Mouse (Mus musculus): ENCODE measurements around the gene Myt1l. TPM values are rescaled to one million over a fixed set of nuclear protein-coding genes. Genes with fewer than 3 reads are reported as not detected.

Myt1l gene
- total RNA-seq, 2 experiments from 2014 or later: 0.05 to 0.41 TPM

DNA sequence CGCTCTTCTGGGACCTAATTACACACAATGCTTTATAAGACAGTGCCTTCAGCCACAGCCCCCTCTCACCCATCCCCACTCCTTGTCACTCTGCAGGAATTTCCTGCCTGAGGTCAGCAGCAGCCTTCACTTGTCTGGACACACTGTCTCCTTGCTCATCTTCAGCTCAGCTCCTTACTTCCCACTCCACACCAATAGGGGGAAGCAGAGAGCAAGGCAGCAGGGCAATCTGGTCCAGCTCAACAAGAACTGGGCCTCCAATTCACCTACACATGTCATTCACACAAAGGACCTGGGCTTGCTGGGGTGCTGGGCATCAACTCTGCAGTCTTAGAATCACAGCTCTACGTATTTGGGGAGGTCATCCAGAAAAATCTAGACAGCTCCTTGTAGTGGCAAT, 33.0 kb downstream of the Myt1l start:
- DNase-seq (ENCODE audit: low spot score in 2 of 2): no peak

DNA sequence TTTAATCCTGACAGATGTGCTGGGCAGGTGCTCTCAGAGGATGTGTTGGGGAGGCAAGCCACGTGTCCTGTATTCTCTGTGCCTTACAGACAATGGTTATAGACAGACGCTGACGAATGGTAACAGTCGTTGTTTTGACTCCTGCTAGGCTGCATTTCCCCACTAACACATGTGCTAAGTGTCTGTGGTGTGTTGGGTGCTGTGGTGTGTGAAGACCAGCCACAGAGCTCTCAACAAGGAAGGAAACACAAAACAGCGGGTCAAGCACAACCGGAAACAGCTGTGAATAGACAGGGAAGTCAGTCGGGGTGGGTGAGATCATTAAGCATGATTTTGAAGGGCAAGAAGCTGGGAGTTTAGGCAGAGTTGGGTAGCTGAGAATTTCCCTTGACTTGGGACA, 41.1 kb downstream of the Myt1l start:
- DNase-seq (ENCODE audit: low spot score in 2 of 2): no peak

DNA sequence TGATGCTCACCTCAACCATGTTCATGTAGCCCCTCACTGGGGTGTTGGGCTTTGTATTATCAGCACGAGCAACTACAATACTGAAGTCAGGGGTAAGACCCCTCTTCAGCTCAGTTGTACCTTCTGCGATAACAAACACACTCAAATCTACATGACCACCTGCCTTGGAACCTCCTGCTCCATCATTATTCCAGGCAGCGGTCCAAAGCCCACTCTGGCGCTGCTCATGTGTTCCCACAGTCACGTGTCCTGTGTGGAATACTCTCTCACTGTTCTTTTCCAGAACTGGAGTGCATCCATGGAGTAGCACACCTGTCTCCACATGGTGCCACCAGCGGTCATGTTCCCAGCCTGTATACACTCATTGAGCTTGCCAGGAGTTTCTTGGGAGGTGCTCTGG, 42.2 kb downstream of the Myt1l start:
- no peak for DNase-seq (ENCODE audit: low spot score in 2 of 2)

DNA sequence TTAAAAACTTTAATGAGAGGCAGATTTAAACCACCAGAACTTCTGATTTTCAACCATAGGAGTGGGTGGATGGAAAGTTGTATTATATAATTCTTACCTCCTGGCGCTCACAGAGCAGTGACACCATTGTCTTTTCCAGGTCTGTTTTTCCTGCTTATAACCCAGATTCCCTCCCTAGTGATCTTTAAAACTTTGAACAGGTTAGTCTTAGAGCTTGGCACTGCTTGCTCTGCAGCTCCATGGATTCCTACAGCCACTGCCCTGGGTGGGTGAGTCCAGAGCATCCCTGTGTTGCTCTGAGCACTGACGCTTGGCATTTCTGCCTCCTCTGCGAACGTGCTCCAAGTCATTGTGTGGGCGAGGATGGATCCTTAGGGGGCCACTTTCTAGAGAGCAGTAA, 43.4 kb downstream of the Myt1l start:
- no peak for DNase-seq (ENCODE audit: low spot score in 2 of 2)

DNA sequence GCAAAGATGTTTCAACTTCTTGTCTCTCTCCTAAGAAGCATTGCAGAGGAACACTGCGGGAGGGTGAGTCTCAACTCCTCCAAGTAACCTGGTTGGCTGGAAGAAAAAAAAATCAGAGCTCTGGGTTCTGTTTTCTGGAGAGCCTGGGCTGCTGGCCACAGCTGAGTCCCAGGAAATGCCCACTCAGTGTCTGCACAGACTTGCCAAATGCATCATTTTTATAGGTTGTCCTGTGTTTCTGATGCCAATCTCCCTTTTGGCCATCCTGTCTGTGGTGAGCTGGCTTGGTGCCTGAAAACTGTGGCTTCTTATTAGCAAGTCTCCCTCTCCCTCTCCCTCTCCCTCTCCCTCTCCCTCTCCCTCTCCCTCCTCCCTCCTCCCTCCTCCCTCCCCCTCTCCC, 65.6 kb downstream of the Myt1l start:
- no peak for DNase-seq (ENCODE audit: low spot score in 2 of 2)

DNA sequence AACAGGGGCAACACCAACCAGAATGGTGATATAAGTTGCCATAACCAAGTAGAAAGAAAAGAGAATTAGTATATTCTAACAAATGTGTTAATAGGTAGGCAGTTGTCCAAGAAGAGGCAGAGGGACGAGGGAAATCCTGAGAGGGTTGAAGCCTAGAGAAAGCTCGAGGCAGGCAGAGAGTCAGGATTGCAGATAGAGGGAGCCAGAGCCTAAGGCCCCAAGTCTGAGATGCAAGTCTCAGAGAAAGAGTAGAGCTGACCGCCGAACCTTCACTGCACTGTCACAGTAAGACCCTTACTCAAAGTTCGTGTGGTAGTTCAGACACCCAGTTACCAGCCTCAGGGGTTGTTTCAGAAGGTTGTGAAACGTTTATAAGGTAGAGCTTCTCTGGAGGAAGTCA, 71.7 kb downstream of the Myt1l start:
- no peak for DNase-seq (ENCODE audit: low spot score in 2 of 2)

DNA sequence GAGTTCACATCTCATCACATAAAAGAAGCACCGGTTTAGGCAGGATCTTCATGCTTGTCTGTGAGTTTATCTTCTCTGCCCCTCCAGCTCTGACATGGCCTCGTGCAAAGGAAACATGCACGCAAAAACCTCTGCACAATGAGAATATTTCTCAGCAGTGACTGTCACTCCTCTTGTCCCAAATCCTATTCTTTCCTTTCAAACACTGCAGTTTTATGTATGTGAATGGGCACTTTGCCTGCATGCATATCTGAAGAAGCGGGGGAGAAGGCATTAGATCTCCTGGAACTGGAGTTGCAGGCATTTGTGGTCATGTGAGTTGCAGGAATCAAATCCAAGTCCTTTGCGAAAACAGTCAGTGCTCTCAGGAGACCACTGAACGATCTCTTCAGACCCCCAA, 73.0 kb downstream of the Myt1l start:
- DNase-seq (ENCODE audit: low spot score in 2 of 2): no peak

DNA sequence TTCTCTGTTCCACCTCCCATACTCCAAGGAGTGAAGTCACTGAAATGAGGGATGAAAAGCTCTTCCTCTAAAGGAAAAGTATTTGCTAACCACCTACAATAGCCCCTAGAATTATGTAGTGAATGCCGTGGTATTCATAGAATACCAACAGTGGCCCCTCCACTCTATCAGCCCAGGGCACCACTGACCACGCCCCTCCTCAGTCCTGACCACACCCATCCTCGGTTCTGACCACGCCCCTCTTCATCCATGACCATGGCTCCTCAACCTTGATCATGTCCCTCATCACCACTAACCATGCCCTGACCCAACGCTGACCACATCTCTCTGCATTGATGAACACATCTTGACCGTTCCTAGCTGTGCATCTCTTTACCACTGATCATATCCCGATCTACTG, 76.5 kb downstream of the Myt1l start:
- DNase-seq (ENCODE audit: low spot score in 2 of 2): no peak

DNA sequence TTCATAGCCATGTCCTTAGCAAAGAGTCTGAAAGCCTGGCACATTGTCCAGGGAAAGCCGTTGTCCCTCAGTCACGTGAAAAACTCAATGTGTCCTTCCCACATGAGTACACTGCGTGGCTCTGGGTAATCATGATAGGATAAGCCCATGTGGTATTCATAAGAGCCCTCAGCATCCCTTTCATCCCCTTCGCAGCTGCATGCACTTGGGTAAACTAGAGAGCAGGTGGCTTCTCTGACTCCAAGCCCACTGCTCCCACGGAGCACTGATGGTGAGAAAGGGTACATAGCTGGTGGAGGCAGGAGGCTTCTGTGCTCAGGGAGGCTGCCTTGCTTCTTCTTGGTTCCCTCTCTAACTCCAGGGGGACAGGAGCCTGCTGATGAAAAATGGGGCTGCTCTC, 76.9 kb downstream of the Myt1l start:
- DNase-seq (ENCODE audit: low spot score in 2 of 2): no peak

DNA sequence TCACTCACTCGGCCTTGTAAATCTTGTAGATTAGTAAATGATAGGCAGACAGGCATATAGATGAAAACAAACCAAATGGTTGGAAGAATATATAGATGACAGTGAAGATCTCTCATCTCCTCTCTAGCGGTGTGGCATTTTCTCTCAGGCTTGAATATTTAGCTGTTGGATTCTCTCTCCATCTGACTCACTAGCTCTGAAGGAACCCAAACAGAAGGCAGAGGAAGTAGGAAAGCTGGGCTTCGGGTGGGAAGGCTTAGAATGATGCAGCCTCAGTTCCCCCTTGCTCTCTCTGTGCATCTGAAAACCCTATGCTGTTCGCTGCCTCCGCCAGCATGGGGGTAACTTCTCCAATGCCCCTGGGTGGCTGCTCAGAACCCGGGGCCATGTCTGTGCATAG, 78.0 kb downstream of the Myt1l start:
- no peak for DNase-seq (ENCODE audit: low spot score in 2 of 2)

DNA sequence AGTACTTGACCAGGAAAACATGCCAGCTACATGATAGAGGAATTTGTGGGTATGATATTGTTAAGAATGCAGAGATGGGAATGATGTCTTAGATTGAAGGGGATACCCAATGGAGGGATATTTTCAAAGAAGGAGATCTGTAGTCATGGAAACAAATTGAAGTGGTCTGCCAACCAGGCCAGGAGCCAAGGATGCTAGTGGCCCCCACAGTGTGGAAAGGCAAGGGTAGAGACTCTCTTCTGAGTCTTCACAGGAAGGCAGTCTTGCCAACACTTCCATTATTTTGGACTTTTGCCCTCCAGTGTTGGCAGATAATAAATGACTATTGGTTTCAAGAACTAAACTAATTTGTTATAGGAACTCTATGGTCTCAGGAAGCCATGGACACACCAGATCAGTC, 89.6 kb downstream of the Myt1l start:
- DNase-seq (ENCODE audit: low spot score in 2 of 2): no peak

DNA sequence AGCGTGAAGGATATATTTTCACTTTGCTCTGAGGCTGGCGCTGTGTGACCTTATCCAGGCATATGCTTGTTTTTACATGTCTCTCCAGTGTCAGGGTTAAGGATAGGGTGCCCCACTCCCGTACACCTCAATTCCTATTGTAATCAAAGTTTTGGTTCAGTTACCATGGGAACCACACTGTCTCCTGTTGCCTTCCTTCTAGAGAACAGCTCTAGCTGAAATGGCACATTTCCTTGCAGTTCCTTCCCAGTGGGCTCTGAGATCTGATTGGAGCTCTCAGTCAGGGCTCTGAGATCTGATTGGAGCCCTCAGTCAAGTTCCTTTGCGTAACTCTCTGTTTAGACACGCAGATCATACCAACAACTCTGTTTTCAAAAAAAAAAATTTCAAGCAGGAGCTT, 93.3 kb downstream of the Myt1l start:
- no peak for DNase-seq (ENCODE audit: low spot score in 2 of 2)

DNA sequence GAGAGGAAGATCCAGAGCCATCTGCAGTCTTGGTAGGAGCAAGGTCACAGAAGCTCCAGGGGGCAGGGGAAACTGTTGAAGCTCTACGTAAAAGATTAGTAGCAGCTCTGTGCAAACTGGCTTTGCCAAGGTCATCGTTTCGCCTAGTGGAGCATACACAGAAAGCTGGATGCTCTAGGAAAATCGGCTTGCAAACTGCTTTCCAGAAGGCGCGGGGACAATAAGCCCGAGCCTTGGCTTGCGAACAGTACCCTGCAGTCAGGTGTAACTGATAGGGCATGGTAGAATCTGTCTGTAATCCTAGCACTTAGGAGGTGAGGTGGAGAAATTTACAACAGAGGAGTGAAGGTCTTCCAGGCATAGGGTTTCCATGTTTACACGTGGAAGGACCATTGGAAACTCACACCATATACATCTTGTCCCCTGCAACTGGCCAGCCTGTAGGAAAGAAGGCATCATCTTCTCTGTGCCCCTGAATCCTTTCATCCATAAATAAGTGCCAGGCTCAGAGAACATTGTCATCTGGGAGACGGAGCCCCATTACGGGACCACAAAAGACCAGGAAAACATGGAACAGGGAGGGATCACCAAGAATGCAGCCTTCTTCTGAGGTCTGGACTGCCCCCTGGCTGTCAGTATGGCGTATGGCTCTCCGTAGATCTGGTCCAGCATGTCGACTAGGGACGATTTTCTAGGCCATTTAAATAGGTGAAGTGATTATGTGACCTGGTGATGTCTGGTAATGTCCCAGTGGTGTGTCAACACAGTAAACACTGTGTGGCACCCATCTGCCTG, 100.0 kb downstream of the Myt1l start:
- no peak for DNase-seq (ENCODE audit: low spot score in 2 of 2)

DNA sequence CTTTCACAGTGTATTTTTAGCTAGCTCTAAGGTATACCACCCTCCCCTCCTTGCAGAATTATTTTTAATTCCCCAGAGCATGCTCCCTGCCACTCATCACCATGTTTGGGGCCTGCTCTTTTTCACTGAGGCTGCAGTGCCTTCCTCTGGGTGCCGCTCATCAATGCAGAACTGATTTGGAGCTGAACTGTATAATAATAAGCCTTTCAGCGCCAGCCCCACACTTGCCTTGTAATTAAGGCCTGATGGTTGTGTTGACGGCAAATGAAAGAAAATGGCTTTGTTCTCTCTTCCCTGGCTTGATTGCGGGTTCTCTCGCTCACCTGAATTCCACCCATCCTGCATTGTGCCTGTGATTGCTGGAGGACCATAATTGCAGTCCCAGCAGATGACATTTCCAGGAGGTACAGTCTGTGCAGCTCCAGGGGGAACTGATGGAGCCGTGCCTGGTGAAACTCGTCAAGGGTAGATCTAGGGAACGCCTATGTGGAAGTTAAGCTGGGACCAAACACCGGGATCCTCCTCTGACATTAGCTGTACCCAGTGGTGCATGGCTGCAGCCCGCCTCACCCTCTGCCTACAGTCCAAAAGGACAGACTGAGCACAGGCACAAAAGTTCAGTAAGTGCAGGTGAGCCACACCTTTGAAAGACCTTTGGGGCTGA, 101.8 kb downstream of the Myt1l start:
- no peak for DNase-seq (ENCODE audit: low spot score in 2 of 2)

DNA sequence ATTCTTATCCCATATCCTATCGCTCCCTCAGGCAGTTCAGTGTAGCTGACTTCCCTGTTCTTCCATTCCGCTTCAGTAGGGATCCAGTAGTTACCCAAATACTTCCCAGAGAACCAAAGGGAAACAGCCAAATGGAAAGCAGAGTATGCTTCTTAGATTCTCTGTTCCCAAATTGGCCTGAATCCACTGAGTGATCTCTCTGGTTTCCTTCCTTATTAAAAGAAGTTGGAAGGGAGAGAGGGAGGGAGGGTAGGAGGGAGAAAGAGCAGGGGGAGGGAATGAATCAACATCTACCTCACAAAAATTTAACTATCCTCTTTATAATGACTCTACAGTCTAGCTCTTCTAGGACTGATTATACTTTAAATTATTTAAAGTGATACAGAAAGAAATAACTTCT, 106.3 kb downstream of the Myt1l start:
- DNase-seq (ENCODE audit: low spot score in 2 of 2): no peak

DNA sequence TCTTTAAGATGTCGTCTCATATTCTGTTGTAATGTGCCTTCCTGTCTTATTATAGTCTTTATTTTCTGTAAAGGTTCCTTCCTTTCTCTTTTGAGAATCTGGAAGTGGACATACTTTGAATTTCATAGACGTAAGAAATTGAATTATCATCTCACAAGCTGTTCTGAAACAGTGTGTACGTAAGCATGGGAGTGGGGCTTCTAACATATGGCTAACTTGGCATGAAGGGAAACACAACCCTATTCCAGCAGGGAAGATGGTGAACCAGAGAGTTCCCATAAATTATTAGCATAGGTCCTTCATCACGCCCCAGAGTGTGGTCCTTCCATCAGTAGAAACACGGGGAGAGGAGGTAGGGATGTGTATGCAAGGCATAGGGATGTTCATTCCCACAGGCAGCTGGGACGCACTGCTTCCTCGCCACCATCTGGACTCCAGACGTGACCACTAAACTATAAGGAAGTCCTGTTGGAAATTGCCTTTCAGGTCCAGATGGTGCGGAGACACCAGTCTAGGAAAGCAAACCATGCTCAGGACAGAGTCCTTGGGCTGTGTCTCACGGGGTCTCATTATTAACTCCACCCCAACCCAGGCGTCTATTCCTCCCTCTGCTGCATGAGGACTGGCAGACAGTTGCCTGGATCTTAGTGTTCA, 111.5 kb downstream of the Myt1l start:
- DNase-seq (ENCODE audit: low spot score in 2 of 2): no peak

DNA sequence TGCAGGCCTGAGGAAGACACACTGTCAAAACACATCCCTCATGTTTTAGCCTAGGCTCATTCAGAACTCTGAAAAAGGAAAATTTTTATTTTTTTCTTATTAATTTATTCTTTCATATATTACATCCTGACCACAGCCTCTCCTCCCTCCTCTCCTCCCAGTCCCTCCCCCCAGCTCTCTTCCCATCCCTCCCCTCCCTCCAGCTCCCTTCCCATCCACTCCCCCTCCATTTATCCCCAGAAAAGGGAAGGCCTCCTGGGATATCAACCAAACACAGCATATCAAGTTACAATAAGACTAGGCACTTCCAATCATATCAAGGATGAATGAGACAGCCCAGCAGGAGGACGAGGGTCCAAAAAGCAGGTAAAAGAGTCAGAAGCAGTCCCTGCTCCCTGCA, 112.0 kb downstream of the Myt1l start:
- DNase-seq (ENCODE audit: low spot score in 2 of 2): no peak

DNA sequence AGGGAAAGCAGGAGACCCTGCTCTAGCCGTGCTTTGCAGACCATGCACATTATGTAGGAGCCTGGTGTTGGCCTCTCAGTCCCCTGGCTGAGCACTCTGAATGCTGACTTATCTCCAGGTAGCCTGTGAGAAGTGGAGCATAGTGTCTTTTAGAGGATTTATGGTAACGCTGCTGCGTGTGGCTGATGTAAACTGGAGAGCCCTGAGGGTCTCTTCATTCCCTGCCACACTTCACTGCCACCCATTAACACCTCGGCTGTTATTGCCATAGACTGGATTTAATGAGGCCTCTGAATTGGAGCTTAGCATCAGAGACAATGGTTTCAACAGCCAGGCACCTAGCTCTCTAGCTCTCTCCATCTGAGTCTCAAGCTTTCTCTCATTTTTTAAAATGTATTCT, 114.7 kb downstream of the Myt1l start:
- DNase-seq (ENCODE audit: low spot score in 2 of 2): no peak

DNA sequence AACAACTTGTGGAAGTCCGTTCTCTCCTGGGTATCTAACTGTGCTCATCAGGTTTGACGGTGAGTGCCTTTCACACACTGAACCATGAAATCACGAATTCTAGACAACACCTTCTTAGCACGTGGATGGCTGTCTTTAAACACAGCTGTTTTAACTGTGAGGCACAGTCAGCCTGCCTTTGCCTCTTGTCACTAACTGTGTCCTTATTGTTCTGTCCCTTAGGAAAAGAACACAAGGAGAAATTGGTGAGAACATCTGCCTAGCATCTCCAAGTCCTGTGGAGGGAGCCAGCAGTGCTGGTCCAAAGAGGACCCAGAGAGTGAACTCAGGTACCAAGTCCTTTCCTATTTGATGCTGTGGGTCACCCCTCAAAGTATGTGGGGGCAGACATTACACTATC, 115.9 kb downstream of the Myt1l start:
- DNase-seq (ENCODE audit: low spot score in 2 of 2): no peak

DNA sequence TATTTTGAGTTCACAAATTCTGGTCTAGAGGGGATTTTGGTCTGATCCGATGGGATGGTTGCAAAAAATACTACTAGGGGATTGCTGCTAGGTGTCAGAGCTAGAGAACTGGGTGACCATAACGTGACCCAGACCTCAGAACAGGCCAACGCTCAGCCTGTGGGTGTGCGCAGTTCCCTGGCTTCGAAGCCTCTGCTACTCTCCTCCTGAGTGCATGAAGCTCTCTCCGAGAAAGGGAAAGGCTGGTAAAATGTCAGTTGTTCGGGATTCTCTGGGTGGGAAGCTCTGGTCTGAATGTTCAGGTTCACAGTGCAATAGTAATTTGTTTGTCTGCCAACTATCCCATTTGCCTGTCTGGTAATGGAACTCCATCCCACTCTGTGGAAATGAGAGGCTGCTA, 116.5 kb downstream of the Myt1l start:
- DNase-seq (ENCODE audit: low spot score in 2 of 2): no peak

DNA sequence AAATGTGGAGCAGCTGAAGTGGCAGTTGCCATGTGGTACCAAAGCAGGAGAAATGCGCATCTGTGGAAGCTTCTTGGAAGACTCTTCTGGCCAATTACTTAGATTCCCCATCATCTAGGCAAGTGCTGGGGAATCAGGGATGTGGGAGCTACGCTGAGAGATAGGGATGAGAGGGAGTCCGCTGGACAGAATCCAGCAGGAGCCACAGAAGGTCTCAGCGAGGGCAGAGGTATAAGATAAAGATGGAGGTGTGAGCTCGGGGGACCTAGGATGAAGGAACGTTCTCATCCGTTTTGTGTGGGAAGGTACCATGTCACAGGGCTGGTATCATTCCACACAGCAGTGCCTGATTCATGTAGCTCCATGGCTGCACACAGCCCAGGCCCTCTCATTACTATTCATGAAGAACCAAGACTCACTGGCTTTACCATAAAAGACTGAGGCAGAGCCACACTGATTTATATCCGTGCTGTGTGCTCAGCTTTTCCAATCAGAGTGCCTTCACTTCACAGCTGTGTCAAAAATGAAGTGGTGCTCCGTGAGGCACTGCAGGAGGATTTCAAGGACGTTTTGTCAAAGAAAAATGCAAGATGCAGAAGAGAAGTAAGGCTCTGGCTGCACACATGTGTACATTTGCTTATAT, 121.4 kb downstream of the Myt1l start:
- DNase-seq (ENCODE audit: low spot score in 2 of 2): no peak

DNA sequence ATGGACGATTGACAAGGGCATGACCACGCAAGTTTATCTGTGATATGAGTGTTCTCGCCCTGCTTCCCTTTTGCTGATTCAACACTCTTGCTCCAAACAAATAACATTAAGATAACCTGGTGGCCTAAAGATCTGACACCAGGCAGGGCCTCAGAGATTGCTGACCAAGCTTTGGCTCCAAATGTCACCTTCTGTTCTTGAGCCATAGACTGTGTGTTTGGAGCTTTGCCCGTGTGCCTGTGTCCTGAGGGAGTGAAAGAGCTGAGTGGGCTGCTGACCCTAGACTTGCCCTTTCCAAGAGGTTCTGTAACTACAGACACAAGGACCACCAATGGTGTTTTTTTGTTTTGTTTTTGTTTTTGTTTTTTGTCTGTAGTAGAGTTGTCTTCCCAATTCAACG, 124.3 kb downstream of the Myt1l start:
- no peak for DNase-seq (ENCODE audit: low spot score in 2 of 2)
